Mouse (Mus musculus) myocyte (in vitro differentiated cells): ENCODE results near the gene Caskin1.

Experiments used
- CEBPB ChIP-seq: IDR thresholded peaks from 2 replicates; pipeline ENCODE4 v1.6.1; 2011; ENCODE audit warnings: mild to moderate bottlenecking, moderate library complexity; ENCODE audit not compliant: poor library complexity, insufficient read depth, severe bottlenecking
- E2F4 ChIP-seq: IDR thresholded peaks from one replicate; pipeline ENCODE4 v1.6.1; 2011; ENCODE audit warnings: mild to moderate bottlenecking, control low read depth, moderate library complexity; ENCODE audit not compliant: insufficient read depth
- MAX ChIP-seq: IDR thresholded peaks from one replicate; pipeline ENCODE4 v1.6.1; 2011; ENCODE audit warnings: low read depth, mild to moderate bottlenecking, control low read depth
- MYOD1 ChIP-seq, 3 experiments: IDR thresholded peaks; one replicate each; pipeline ENCODE4 v1.6.1; 2011; ENCODE audit warnings: control low read depth in 2 of 3, low read depth in 2 of 3, mild to moderate bottlenecking in 2 of 3, moderate library complexity in 1 of 3; ENCODE audit not compliant: insufficient read length in 2 of 3, control insufficient read depth in 1 of 3
- MYOG ChIP-seq, 3 experiments: IDR thresholded peaks; one replicate each; pipeline ENCODE4 v1.6.1; 2011; ENCODE audit warnings: control low read depth in 2 of 3, low read depth in 2 of 3, mild to moderate bottlenecking in 2 of 3; ENCODE audit not compliant: insufficient read length in 2 of 3, control insufficient read depth in 1 of 3, insufficient read depth in 1 of 3
- POLR2A ChIP-seq: IDR thresholded peaks from one replicate; pipeline ENCODE4 v1.6.1; 2011; ENCODE audit warnings: low read depth, mild to moderate bottlenecking, control low read depth, moderate library complexity; ENCODE audit not compliant: insufficient read length
- POLR2AphosphoS2 ChIP-seq: IDR thresholded peaks from one replicate; pipeline ENCODE4 v1.6.1; 2011; ENCODE audit warnings: low read depth, control low read depth; ENCODE audit not compliant: insufficient read length
- SRF ChIP-seq: IDR thresholded peaks from one replicate; pipeline ENCODE4 v1.6.1; 2011; ENCODE audit warnings: low read depth; ENCODE audit not compliant: control insufficient read depth, insufficient read length
- TCF12 ChIP-seq: IDR thresholded peaks from one replicate; pipeline ENCODE4 v1.6.1; 2011; ENCODE audit warnings: mild to moderate bottlenecking, control low read depth; ENCODE audit not compliant: poor library complexity, insufficient read depth, severe bottlenecking
- TCF3 ChIP-seq: IDR thresholded peaks from one replicate; pipeline ENCODE4 v1.6.1; 2011; ENCODE audit warnings: low read depth, control low read depth; ENCODE audit not compliant: insufficient read length
- USF1 ChIP-seq: IDR thresholded peaks from one replicate; pipeline ENCODE4 v1.6.1; 2011; ENCODE audit warnings: low read depth, mild to moderate bottlenecking, control low read depth, moderate library complexity

GRCm38 (mm10) chr17:24534160-24534718 is 45.8 kb downstream of the Caskin1 start, which contains the start of gene Rab26:
- TF ChIP-seq USF1: no peak
- TF ChIP-seq POLR2A: no peak
- no peak for TF ChIP-seq TCF3
- TF ChIP-seq E2F4: no peak
- TF ChIP-seq MAX: no peak
- no peak for TF ChIP-seq CEBPB
- no peak for TF ChIP-seq MYOG (IDR thresholded peaks at IDR 0.05; ENCODE audit: control insufficient read depth in 1 of 3, insufficient read depth in 1 of 3, insufficient read length in 2 of 3, low read depth in 2 of 3)
- TF ChIP-seq POLR2AphosphoS2: no peak
- no peak for TF ChIP-seq TCF12
- TF ChIP-seq SRF: no peak
- no peak for TF ChIP-seq MYOD1 (IDR thresholded peaks at IDR 0.05; ENCODE audit: control insufficient read depth in 1 of 3, insufficient read length in 2 of 3, low read depth in 2 of 3)
